Mouse (Mus musculus) brain, embryonic 14.5 days (tissue): ENCODE measurements around the gene Hbs1l.

Source experiments
- CTCF ChIP-seq: fragments of 200-500 bp; IDR thresholded peaks from 2 replicates; pipeline ENCODE4 v1.5.1; 2012; ENCODE audit warnings: inconsistent platforms, mild to moderate bottlenecking, moderate library complexity, borderline replicate concordance; ENCODE audit not compliant: insufficient read depth, insufficient read length; ENCODE audit errors: extremely low read depth
- POLR2A ChIP-seq: fragments of 200-500 bp; IDR thresholded peaks from 2 replicates; pipeline ENCODE4 v1.6.1; 2012; ENCODE audit warnings: mild to moderate bottlenecking, inconsistent platforms, borderline replicate concordance; ENCODE audit not compliant: poor library complexity, insufficient read depth, insufficient read length, severe bottlenecking; ENCODE audit errors: extremely low read depth

DNA sequence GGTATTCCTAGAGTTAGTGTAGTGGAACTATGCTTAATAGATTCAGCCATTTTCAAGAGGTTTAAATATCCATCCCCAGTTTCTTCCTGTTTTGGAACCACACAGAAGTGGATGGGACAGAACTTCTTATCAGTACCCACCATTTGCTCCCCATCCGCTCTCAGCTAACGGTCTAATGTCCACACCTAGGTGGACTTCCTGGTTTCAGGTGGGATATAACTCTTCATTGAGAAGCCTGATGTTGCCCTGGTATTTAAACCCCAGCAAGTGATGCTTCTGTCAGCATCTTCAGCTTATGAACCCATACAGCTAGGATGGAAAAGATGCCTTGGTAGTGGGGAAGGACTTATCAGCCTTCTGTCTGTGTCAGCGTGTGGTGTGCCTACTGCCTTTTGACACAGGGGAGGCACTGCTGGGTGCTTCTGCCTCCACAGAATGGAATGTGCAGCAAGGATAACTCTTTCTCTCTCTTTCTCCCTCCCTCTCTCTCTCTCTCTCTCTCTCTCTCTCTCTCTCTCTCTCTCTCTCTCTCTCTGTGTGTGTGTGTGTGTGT, 89.4 kb downstream of the Hbs1l start:
- TF ChIP-seq CTCF (no peak), POLR2A (no peak)
